ENCODE assay signal across 8 mouse cellular contexts in genomic region chr5:120567253-120567701, GRCm38 (mm10). TPM values are rescaled to one million over a fixed set of nuclear protein-coding genes. Genes with fewer than 3 reads are reported as not detected.
A peak's percentile ranks its signal among the peaks of the same experiment; 100 is the strongest.
DNase-seq lines count a peak whose midpoint lies in the region; ATAC-seq and TF ChIP-seq lines count a peak whose summit lies in the region.

No protein-coding gene starts in this region.

- H3K27ac ChIP-seq in hindbrain, embryonic 12.5 days, result peak overlapping the region; percentile 82
- peak overlapping the region; percentile 94 for H3K27ac ChIP-seq in limb, embryonic 12.5 days

- TF ChIP-seq POLR2A in brain, embryonic 14.5 days (IDR thresholded peaks at IDR 0.05; ENCODE audit: borderline replicate concordance, extremely low read depth, insufficient read depth, insufficient read length, poor library complexity, severe bottlenecking), result no peak

- no peaks in the 10 kb centered on the region for H3K36me3 ChIP-seq in hindbrain, embryonic 12.5 days
- H3K36me3 ChIP-seq in limb, embryonic 12.5 days, result no peaks in the 10 kb centered on the region

- H3K4me2 ChIP-seq in hindbrain, embryonic 12.5 days (replicated peaks), result peak overlapping the region; percentile 27; the same call in 1 of the 2 replicates
- H3K4me2 ChIP-seq in limb, embryonic 12.5 days, result peak overlapping the region; percentile 39

- no peak for TF ChIP-seq CTCF in brain, embryonic 14.5 days (IDR thresholded peaks at IDR 0.05; ENCODE audit: borderline replicate concordance, extremely low read depth, insufficient read depth, insufficient read length)

- H3K4me3 ChIP-seq in hindbrain, embryonic 12.5 days, result no peak overlapping the region
- H3K4me3 ChIP-seq in limb, embryonic 12.5 days (replicated peaks), result no peak overlapping the region

- peak overlapping the region; percentile 25; the same call in 1 of the 2 replicates for H3K9ac ChIP-seq in hindbrain, embryonic 12.5 days
- H3K9ac ChIP-seq in limb, embryonic 12.5 days (replicated peaks), result peak overlapping the region; percentile 37

- no peaks in the 10 kb centered on the region for H3K9me3 ChIP-seq in hindbrain, embryonic 12.5 days (replicated peaks)
- H3K9me3 ChIP-seq in limb, embryonic 12.5 days, result no peaks in the 10 kb centered on the region

- WGBS in hindbrain, embryonic 12.5 days, result 10% methylated on average over 21 of the region's 21 CpGs
- WGBS in limb, embryonic 12.5 days, result 5% methylated on average over 21 of the region's 21 CpGs

- no peaks in the 10 kb centered on the region for H3K27me3 ChIP-seq in hindbrain, embryonic 12.5 days
- H3K27me3 ChIP-seq in limb, embryonic 12.5 days, result no peaks in the 10 kb centered on the region

- DNase-seq in MN1 (ENCODE audit: low spot score), result peak; percentile 85
- peak; percentile 87 for DNase-seq in brain, embryonic 14.5 days (ENCODE audit: low read depth)
- DNase-seq in forelimb bud, embryonic 11.5 days (ENCODE audit: low read depth, low spot score), result peak; percentile 79
- DNase-seq in neural tube, embryonic 10.5 days (ENCODE audit: extremely low spot score, low spot score), result peak; percentile 73
- no peak for DNase-seq in spleen, adult 12 weeks (ENCODE audit: low spot score)
- DNase-seq in yolk sac, embryonic 10.5 days (ENCODE audit: low spot score), result no peak

- ATAC-seq in hindbrain, embryonic 12.5 days (ENCODE audit: low FRiP score), result peak; percentile 62; the same call in 1 of the 2 replicates
- ATAC-seq in limb, embryonic 12.5 days (ENCODE audit: insufficient number of reproducible peaks, insufficient read depth, low FRiP score, low TSS enrichment, low read depth), result 0 out of 2 replicates have a peak, but pooled peaks have one; percentile 49

- H3K4me1 ChIP-seq in hindbrain, embryonic 12.5 days, result peaks cover 79% of the 10 kb centered on the region
- peaks cover 97% of the 10 kb centered on the region for H3K4me1 ChIP-seq in limb, embryonic 12.5 days (replicated peaks)

RNA-seq across cellular contexts. Expression of gene Tpcn1, which starts 21.2 kb away (rescaled TPM):
- 27.1 and 32.5 TPM in 2 replicates for polyA plus RNA-seq in brain, embryonic 14.5 days (2012; rRNA removed)
- polyA plus RNA-seq in hindbrain, embryonic 12.5 days (2016; fragmentation: Nextera tagmentation; extraction: Ambion mirVana), result 18.4 and 19.2 TPM in 2 replicates
- polyA plus RNA-seq in limb, embryonic 12.5 days (2016; fragmentation: Nextera tagmentation; extraction: Ambion mirVana), result 16.7 and 17.2 TPM in 2 replicates

RNA-seq across cellular contexts. Expression of gene Iqcd, which starts 21.5 kb away (rescaled TPM):
- 2.3 and 3.5 TPM in 2 replicates for polyA plus RNA-seq in brain, embryonic 14.5 days (2012; rRNA removed)
- polyA plus RNA-seq in hindbrain, embryonic 12.5 days (2016; fragmentation: Nextera tagmentation; extraction: Ambion mirVana), result 1.9 and 2.5 TPM in 2 replicates
- 0.64 and 0.93 TPM in 2 replicates for polyA plus RNA-seq in limb, embryonic 12.5 days (2016; fragmentation: Nextera tagmentation; extraction: Ambion mirVana)

RNA-seq across cellular contexts. Expression of gene Rita1, which starts 45.1 kb away (rescaled TPM):
- 32.8 and 38.1 TPM in 2 replicates for polyA plus RNA-seq in brain, embryonic 14.5 days (2012; rRNA removed)
- 16.8 and 19.2 TPM in 2 replicates for polyA plus RNA-seq in hindbrain, embryonic 12.5 days (2016; fragmentation: Nextera tagmentation; extraction: Ambion mirVana)
- 16.9 and 19.1 TPM in 2 replicates for polyA plus RNA-seq in limb, embryonic 12.5 days (2016; fragmentation: Nextera tagmentation; extraction: Ambion mirVana)

RNA-seq across cellular contexts. Expression of gene Ddx54, which starts 45.3 kb away (rescaled TPM):
- 42.7 and 49.7 TPM in 2 replicates for polyA plus RNA-seq in brain, embryonic 14.5 days (2012; rRNA removed)
- polyA plus RNA-seq in hindbrain, embryonic 12.5 days (2016; fragmentation: Nextera tagmentation; extraction: Ambion mirVana), result 53.2 and 53.6 TPM in 2 replicates
- polyA plus RNA-seq in limb, embryonic 12.5 days (2016; fragmentation: Nextera tagmentation; extraction: Ambion mirVana), result 48.8 and 50.3 TPM in 2 replicates

RNA-seq across cellular contexts. Expression of gene Slc8b1, which starts 56.3 kb away (rescaled TPM):
- polyA plus RNA-seq in brain, embryonic 14.5 days (2012; rRNA removed), result 3.1 and 3.5 TPM in 2 replicates
- 3.5 and 4.0 TPM in 2 replicates for polyA plus RNA-seq in hindbrain, embryonic 12.5 days (2016; fragmentation: Nextera tagmentation; extraction: Ambion mirVana)
- 6.1 and 6.2 TPM in 2 replicates for polyA plus RNA-seq in limb, embryonic 12.5 days (2016; fragmentation: Nextera tagmentation; extraction: Ambion mirVana)

Comparison
In these comparisons a context has a peak if more than half of its experiments do, and no peak if none do; other contexts are left out.
1. DNase-seq: peak in MN1 (single experiment), brain, embryonic 14.5 days (single experiment), forelimb bud, embryonic 11.5 days (single experiment) and neural tube, embryonic 10.5 days (single experiment); none in spleen, adult 12 weeks (single experiment) and yolk sac, embryonic 10.5 days (single experiment).